22 mouse cellular contexts compared by ENCODE assay signal in genomic region chr10:38139196-38139595, GRCm38 (mm10).
"Had no signal": no experiment of that assay in that cellular context is flagged by ENCODE, and none has a peak within 500 bp of the region (broad histone marks: within the 10 kb centered on the region; RNA-seq: fewer than 3 reads in every experiment).

No protein-coding gene starts in this region.

- H3K27ac ChIP-seq: intestine, embryonic 15.5 days; limb, embryonic 10.5 days; limb, embryonic 13.5 days; liver, embryonic 14.5 days; lung, embryonic 15.5 days; midbrain, embryonic 10.5 days; midbrain, embryonic 13.5 days; neural tube, embryonic 13.5 days; stomach, embryonic 15.5 days had no signal

- H3K27me3 ChIP-seq: intestine, embryonic 15.5 days; limb, embryonic 13.5 days; lung, embryonic 15.5 days; megakaryocyte, embryonic 14.5 days; midbrain, embryonic 13.5 days; neural tube, embryonic 13.5 days; stomach, embryonic 15.5 days had no signal

- H3K4me1 ChIP-seq: intestine, embryonic 15.5 days; limb, embryonic 10.5 days; limb, embryonic 13.5 days; lung, embryonic 15.5 days; megakaryocyte, embryonic 14.5 days; midbrain, embryonic 10.5 days; midbrain, embryonic 13.5 days; neural tube, embryonic 13.5 days; stomach, embryonic 15.5 days had no signal

- H3K4me3 ChIP-seq: intestine, embryonic 15.5 days; limb, embryonic 10.5 days; limb, embryonic 13.5 days; lung, embryonic 15.5 days; megakaryocyte, embryonic 14.5 days; midbrain, embryonic 10.5 days; midbrain, embryonic 13.5 days; myocyte; neural tube, embryonic 13.5 days; stomach, embryonic 15.5 days had no signal

- H3K36me3 ChIP-seq: intestine, embryonic 15.5 days; limb, embryonic 10.5 days; limb, embryonic 13.5 days; lung, embryonic 15.5 days; midbrain, embryonic 10.5 days; midbrain, embryonic 13.5 days; neural tube, embryonic 13.5 days; stomach, embryonic 15.5 days had no signal

- H3K9me3 ChIP-seq: intestine, embryonic 15.5 days; limb, embryonic 10.5 days; limb, embryonic 13.5 days; lung, embryonic 15.5 days; megakaryocyte, embryonic 14.5 days; midbrain, embryonic 10.5 days; midbrain, embryonic 13.5 days; neural tube, embryonic 13.5 days; stomach, embryonic 15.5 days had no signal

- ATAC-seq: intestine, embryonic 15.5 days; liver, postnatal 0 days; midbrain, embryonic 13.5 days; midbrain, embryonic 16.5 days had no signal

- DNase-seq: kidney, adult 11 months; kidney, adult 8-10 months; kidney, postnatal 36 days; liver; liver, postnatal 0 days; retina, postnatal 1 day; right cerebral cortex, postnatal 25 days; spleen, adult 18-20 months; thymus, adult 18-20 months; thymus, postnatal 36 days had no signal

- H3K4me2 ChIP-seq: intestine, embryonic 15.5 days; limb, embryonic 13.5 days; lung, embryonic 15.5 days; midbrain, embryonic 13.5 days; neural tube, embryonic 13.5 days; stomach, embryonic 15.5 days had no signal

- H3K9ac ChIP-seq: intestine, embryonic 15.5 days; limb, embryonic 13.5 days; liver, embryonic 14.5 days; liver, postnatal 0 days; lung, embryonic 15.5 days; midbrain, embryonic 13.5 days; neural tube, embryonic 13.5 days; stomach, embryonic 15.5 days had no signal
